Mouse (Mus musculus): ENCODE measurements around the gene Olfr1299. TPM values are rescaled to one million over a fixed set of nuclear protein-coding genes. Genes with fewer than 3 reads are reported as not detected.

Olfr1299 gene
- not detected for total RNA-seq (2021)
- long read RNA-seq, experiment 1 = 0 reads
- long read RNA-seq, experiment 2 = 0 reads

DNA sequence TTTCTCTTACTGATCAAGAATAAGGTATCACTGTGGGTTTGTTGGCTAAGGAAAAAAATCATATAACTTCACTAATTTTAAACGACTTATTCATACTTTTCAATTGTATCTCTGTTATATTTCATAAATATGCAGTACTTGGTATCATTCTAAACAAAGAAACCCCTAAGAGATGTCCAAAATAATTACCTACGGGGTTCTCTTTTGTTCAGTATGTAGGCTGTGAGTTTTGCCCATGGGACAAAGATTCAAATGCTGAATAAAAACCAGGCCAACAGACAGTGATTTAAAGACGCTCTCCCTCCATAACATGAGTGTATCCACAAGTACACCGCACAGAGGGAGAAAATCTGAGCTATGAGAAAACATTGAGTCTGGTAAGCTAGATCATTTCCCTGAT is at the start of gene Olfr1299:
TSS of gene Olfr1299 (plus strand) at position 301 of the 400 bp plus-strand sequence.
- intact Hi-C loops (cut with DNase I) = no loop called here
- no peak for DNase-seq

DNA sequence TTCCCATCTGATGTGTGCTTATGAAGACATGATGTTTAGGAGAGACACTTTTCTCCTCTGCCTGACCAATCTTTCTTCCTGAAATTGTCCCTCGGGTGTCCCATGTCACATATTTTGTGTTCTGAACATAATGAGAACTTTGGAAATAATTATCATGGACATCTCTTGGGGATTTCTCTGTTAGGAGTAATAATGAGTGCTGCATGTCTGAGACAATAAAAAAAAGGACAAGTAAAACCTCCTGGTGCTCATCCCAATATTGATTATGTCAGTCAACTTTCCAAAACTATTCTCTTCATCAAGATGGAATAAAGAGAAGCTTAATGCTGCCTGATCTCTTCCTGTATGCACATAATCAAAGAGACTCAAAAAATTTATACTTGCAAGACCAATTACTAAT is 34.8 kb upstream of the Olfr1299 start, which contains the start of gene Olfr1297:
TSS of gene Olfr1297 (minus strand) at position 101 of the 400 bp plus-strand sequence.
- DNase-seq = no peak
- intact Hi-C loops (cut with DNase I) = no loop called here

DNA sequence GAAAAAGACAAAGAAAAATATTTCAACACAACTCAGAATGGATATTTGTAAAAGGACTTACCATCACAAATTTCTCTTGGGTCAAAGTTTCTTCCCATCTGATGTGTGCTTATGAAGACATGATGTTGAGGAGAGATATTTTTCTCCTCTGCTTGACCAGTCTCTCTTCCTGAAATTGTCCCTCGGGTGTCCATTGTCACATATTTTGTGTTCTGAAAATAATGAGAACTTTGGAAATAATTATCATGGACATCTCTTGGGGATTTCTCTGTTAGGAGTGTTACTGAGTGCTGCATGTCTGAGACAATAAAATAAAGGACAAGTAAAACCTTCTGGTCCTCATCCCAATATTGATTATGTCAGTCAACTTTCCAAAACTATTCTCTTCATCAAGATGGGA is 12.1 kb upstream of the Olfr1299 start, which contains the start of gene Olfr1298:
TSS of gene Olfr1298 (minus strand) at position 101 of the 400 bp plus-strand sequence.
- intact Hi-C loops (cut with DNase I) = loop anchor here (1.0 kb wide), 1 partner anchor 9 kb away; no protein-coding TSS in a partner anchor

More for the DNA sequence above, 12.1 kb upstream of the Olfr1299 start, which contains the start of gene Olfr1298:
- DNase-seq = no peak

Other genes with a start within 250 kb of the Olfr1299 start
- gene Olfr1286, start 238.3 kb upstream of the Olfr1299 start, total RNA-seq (2021) = not detected
- gene Olfr1287, start 212.3 kb upstream of the Olfr1299 start, total RNA-seq (2021) = not detected
- not detected for gene Olfr1288, start 187.3 kb upstream of the Olfr1299 start, total RNA-seq (2021)
- not detected for gene Olfr1289, start 180.6 kb upstream of the Olfr1299 start, total RNA-seq (2021)
- not detected for gene Olfr1290, start 167.6 kb upstream of the Olfr1299 start, total RNA-seq (2021)
- gene Olfr1291-ps1, start 164.2 kb upstream of the Olfr1299 start, total RNA-seq (2021) = not detected
- gene Olfr1293-ps, start 136.2 kb upstream of the Olfr1299 start, total RNA-seq (2021) = not detected
- not detected for gene Olfr1294, start 121.1 kb upstream of the Olfr1299 start, total RNA-seq (2021)
- not detected for gene Olfr1295, start 91.7 kb upstream of the Olfr1299 start, total RNA-seq (2021)
- not detected for gene Olfr1297, start 34.9 kb upstream of the Olfr1299 start, total RNA-seq (2021)
- gene Olfr1298, start 12.2 kb upstream of the Olfr1299 start, total RNA-seq (2021) = not detected
- gene Olfr1301, start 89.6 kb downstream of the Olfr1299 start, total RNA-seq (2021) = not detected
- gene Olfr1302, start 116.0 kb downstream of the Olfr1299 start, total RNA-seq (2021) = not detected
- gene Olfr1303, start 158.9 kb downstream of the Olfr1299 start, total RNA-seq (2021) = not detected
- not detected for gene Olfr1305, start 215.7 kb downstream of the Olfr1299 start, total RNA-seq (2021)